Mouse (Mus musculus): Measurements from ENCODE around the gene Wapl.

Gene Wapl

DNA sequence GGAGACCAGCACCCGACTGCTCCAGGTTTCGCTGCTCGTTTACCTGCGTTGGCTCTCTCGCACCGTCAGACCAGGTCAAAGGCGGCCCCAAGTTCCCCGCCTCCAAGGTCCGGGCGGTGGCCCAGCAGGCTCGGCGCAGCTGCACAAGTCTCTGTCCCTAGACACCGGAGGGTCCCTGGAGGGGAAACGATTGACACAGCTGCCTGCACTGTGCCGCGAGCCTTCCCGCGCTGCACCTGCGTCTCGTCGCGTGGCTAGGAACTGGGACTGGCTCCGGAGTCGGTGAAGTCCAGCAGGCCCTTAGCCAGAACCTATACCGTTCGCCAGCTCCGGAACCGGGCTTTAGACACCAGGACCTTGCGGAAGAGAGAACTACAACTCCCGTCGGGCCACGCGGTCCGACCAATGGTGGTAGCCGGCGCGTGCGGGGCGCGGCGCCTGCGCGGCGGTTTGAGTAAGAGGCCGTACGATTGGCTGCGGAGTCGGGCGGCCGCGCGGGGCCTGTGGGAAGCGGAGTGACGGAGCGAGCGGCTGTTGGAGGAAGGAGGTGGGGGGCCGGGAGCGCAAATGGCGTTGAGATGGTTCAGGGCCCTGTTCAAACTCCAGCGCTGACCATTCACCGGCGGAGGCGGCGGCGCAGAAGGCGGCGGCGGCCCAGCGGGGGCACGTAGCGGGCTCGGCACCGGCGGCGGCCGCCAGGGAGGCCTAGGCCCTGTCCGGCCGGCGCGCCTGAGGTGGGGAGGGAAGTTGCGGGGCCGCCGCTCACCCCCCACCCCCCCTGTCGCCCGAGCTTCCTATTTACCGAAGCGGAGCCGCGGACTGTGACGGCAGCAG lies at the start of gene Wapl:
Gene Wapl, plus strand, starts transcription at position 534 of the 834 bp plus-strand sequence.
- peak; percentile 97 to 98 for DNase-seq

GRCm38 (mm10) chr14:34626824-34627223 lies 46.9 kb upstream of the Wapl start:
- no peak for DNase-seq

GRCm38 (mm10) chr14:34632722-34633448 lies 40.8 kb upstream of the Wapl start:
- no peak for DNase-seq

GRCm38 (mm10) chr14:34635192-34635591 lies 38.5 kb upstream of the Wapl start:
- DNase-seq, result no peak

DNA sequence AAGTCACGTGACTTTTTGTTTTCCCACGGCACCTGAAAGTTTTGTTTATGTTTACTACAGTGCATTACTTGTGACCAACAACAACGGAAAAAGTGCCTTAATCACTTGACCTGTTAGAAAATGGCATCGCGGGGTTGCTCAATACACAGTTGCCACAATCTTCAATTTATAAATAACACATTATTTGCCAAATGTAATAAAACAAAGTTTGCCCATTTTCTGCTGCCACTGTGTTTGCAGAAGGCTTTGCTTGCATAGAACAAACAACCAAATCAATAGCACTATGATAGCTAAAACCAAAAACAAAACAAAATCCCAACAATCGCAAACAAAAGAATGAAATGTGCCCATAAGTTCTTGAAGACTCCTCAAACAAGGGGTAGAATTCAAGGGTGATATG lies 38.0 kb upstream of the Wapl start:
- no peak for DNase-seq

DNA sequence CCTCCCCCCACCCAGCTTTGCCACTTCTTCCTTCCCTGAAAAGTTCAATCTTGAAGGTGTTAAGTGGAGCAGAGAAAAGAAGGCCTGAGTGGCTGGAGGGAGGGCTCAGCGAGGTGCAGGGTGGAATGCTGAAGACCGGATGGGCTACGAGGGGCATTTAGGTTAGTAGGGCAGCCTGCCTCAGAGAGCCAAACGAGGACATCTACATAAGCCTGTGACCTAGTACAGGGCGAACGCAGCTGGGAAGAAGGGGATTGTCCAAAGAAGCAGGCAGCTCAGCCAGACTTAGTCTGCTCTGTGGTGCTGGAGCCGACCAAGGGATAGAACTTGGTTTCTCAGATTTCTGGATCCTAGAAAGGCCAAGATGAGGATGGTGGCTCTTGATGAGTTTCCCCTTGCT lies 29.6 kb upstream of the Wapl start:
- DNase-seq, result no peak

- no peak for DNase-seq
Measured at GRCm38 (mm10) chr14:34647870-34648475, 25.8 kb upstream of the Wapl start.

DNA sequence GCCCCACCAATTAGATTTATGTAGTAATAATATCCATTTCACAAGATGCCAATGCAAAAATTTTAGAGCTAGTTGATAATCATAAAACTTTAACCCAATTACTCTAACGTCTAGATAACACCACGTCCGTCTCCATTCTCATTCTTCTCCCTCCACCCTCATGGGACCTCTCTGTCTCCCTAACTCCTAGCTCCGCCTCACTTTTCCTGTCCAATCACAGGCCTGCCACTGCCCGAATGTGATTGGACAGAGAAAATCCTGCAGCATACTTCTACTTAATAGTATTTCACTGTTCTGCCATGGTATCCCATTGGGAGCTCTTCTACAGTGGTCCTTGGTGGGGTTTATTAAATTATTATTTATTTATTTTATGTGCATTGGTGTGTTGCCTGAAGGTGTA lies 16.6 kb upstream of the Wapl start:
- no peak for DNase-seq

GRCm38 (mm10) chr14:34660351-34660787 lies 13.4 kb upstream of the Wapl start:
- DNase-seq, result no peak

DNA sequence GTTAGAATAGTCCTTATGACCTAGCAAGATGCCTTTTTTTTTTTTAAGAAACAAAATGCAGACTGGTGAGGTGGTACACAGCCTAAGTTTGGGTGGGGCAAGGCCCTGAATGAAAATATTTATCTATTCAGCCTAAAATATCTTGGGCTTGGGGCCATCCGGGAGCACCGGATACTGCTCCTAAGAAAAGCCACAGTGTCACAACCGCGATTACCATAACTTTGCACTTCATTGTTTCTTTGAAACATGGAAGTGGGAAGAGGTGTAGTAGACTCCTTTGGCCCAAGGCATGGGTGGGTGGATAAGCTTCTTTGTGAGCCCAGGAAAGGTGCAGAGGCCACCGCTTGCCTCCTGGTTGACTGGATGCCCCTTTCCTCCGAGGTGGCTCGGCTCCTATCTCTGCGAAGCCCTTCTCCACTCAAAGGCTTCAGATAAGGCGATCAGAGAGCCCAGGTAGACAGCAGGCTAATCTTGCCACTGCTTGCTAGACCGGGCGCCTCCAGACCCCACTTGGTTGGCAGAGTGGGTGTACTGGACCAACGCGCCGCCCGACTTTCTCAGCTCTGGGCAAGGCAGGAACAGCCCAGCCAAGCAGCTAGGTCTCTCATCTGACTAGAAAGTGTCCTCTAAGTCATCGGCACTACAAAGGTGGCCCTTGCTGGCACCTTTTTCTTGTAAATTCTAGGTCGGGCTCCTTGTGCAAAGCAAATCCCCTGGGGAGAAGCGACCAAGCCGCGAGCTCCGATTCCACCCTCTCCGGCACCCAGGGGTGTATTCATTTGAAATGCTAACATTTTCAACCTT lies 12.7 kb upstream of the Wapl start:
- DNase-seq, result peak in 1 of 2 experiments; percentile 11

- peak; percentile 48 to 53 for DNase-seq
Measured at GRCm38 (mm10) chr14:34661621-34662477, 11.9 kb upstream of the Wapl start.

- DNase-seq, result no peak
Measured at GRCm38 (mm10) chr14:34662478-34662826, 11.3 kb upstream of the Wapl start.

DNA sequence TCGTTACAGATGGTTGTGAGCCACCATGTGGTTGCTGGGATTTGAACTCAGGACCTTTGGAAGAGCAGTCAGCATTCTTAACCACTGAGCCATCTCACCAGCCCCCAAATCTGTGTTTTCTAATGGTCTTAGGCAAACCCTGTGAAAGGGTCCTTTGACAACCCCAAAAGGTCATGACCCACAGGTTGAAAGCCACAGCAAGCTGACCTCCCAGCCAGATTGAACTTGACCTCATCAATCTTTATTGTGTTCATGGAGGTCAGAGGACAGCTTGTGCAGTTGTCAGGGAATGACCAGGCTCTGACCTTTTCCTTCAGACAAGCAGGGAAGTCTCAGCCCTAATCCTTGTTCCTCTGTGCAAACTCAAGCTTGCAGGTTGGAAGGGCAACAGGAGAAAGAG lies 10.3 kb upstream of the Wapl start:
- no peak for DNase-seq

DNA sequence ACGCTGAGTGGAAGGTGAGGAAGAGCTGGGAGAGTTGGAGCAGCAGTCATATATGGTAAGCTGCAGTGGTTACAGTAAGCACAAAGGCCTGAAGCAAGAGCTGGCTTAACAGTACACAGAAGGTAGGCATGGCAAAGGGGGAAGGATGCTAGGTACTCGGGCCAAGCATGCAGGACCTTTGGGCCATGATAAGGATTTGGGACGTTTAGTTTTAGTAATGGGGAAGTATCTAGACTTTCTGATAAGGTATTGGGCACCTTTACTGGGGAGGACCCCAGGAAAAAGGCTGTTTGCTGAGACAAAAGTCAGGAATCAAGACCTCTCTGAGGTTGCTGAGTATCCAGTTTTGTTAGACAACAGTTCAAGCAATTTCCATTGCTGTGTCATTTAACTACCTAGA lies 4.6 kb upstream of the Wapl start:
- no peak for DNase-seq

DNA sequence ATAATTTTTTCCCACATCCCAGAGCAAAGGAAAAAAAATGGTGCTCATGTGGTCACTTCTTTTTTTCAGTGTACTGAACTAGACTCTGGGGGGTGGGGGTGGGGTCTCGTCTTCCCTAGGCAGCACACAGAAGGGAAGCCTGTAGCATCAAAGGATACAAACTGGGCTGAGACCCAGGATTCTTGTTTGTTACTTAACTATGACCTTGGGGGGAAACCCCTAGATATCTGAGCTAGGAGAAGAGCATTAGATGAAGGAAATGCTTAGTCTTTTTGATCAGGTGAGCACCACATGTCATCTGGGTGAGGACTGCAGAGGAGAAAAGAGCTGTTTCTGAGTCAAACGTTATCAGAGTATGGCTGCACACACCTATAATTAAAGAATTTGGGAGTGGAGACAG lies 3.5 kb upstream of the Wapl start:
- DNase-seq, result no peak

- DNase-seq, result peak; percentile 63 to 71
Measured at GRCm38 (mm10) chr14:34674229-34674791, 582 bp downstream of the Wapl start.

DNA sequence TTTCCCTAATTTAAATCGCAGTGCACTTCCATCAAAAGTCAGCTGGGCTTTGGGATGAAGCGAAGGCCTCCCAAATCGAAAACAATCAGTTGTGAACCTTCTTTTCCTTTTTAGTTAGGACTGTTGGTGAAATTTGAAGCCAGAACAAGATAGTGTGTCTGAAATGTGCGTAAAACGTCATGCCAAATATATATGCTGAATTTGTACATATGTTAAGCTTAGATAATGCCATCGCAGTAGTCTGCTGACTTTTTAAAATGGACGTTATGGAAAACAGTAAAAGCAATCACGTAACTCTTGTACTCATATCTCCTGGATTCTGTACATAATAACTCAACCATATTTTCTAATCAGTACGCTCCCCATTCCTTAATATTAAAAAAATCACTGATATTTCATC lies 1.2 kb downstream of the Wapl start:
- no peak for DNase-seq

DNA sequence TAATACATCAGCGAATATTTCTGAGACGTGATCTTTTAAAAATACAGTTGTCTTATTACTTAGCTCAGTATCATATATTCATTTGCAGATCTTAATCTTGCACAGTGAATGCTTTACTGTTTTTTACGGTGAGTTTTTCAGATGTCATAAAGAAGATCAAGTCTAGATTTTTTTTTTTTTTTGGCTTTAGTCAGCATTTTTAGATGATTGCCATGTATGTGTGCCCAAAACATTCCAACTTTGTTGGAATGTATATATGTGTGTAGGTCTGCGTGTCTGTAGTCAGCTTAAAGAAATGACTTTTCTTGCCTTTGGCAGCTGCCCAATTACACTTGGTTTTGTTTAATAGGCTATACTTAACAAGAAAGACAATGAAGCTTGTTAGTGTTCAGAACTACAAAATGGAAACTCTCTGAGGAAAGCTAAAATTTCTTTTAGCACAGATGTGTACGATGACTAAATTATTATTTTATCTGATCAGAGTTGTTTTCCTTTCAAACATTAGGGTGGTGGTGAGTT lies 1.7 kb downstream of the Wapl start:
- no peak for DNase-seq

DNA sequence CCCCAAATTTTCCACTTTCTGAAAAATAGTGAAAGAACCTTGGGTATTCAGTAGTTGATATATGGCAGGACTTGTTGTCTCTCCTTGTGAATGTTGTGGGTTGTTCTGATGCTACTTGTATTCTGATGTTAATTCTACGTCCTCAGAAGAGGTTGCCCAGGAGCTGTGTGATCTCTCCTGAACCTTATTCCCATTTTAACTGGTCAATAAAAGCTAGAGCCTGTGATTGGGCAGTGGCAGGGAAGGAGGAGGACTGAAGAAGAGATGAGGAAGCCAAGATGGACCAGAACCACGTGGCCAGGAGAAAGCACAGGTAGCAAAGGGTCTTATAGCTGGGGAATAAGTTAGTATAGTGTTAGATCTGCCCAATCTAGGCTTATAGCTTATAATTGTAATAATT lies 7.1 kb downstream of the Wapl start:
- no peak for DNase-seq

GRCm38 (mm10) chr14:34684989-34685388 lies 11.3 kb downstream of the Wapl start:
- DNase-seq, result no peak

- DNase-seq, result no peak
Measured at GRCm38 (mm10) chr14:34693970-34694369, 20.2 kb downstream of the Wapl start.

Data from cerebellum, postnatal 14 days (tissue).